Mouse (Mus musculus): Measurements from ENCODE around the gene Gmcl1.

GRCm38 (mm10) chr6:86670873-86671272 is 62.3 kb downstream of the Gmcl1 start:
- no peak for TF ChIP-seq POLR2A (IDR thresholded peaks at IDR 0.05; ENCODE audit: extremely low read depth, insufficient read depth, low read length)
- peak; percentile 64 for TF ChIP-seq CTCF (IDR thresholded peaks at IDR 0.05; ENCODE audit: low read depth, low read length)
